Mouse (Mus musculus): Measurements from ENCODE around the gene Evpl. TPM values are rescaled to one million over a fixed set of nuclear protein-coding genes. Genes with fewer than 3 reads are reported as not detected.

Evpl gene
- polyA plus RNA-seq, 1 experiment from 2014 or later: 2.4 TPM

- peaks cover 23% of the 10 kb centered on the region for H3K27me3 ChIP-seq
- 69% methylated on average over 4 of the region's 4 CpGs for WGBS
These were observed 9.2 kb downstream of the Evpl start for GRCm38 (mm10) chr11:116228699-116229098.

GRCm38 (mm10) chr11:116226414-116226813 lies 11.5 kb downstream of the Evpl start:
- 5% methylated on average over 2 of the region's 2 CpGs for WGBS
- Histone ChIP-seq H3K9ac (replicated peaks) (no peak overlapping the region), H3K9me3 (peaks cover 5% of the 10 kb centered on the region; the same call in 1 of the 2 replicates), H3K27me3 (peaks cover 37% of the 10 kb centered on the region), H3K4me3 (replicated peaks) (no peak overlapping the region), H3K27ac (no peak overlapping the region), H3K4me2 (no peak overlapping the region), H3K36me3 (no peaks in the 10 kb centered on the region), H3K4me1 (replicated peaks) (peaks cover 10% of the 10 kb centered on the region)
- ATAC-seq (ENCODE audit: insufficient number of reproducible peaks, insufficient read depth, low FRiP score, low TSS enrichment, low read depth): no peak

More at GRCm38 (mm10) chr11:116228699-116229098, 9.2 kb downstream of the Evpl start:
- Histone ChIP-seq H3K36me3 (no peaks in the 10 kb centered on the region), H3K4me2 (no peak overlapping the region), H3K9ac (replicated peaks) (no peak overlapping the region), H3K9me3 (no peaks in the 10 kb centered on the region), H3K4me1 (replicated peaks) (peaks cover 12% of the 10 kb centered on the region; the same call in 1 of the 2 replicates), H3K4me3 (replicated peaks) (no peak overlapping the region), H3K27ac (no peak overlapping the region)
- ATAC-seq (ENCODE audit: insufficient number of reproducible peaks, insufficient read depth, low FRiP score, low TSS enrichment, low read depth): no peak

DNA sequence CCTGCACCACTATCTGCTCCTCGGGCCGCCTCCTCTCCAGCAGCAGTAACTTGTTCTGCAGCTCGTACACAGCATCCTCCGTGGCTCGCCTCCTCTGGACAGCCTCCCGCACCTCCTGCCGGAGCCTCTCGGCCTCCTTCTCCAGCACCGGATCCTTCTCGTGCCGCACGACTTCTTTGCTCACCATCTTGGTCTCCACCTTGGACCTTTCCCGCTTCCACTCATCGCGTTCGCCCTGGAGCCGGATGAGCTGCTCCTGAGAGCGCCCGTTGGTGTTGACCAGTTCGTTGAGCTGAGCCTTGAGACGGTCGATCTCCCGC lies 15.2 kb downstream of the Evpl start:
- Histone ChIP-seq H3K4me3 (replicated peaks) (peak overlapping the region; percentile 43), H3K9ac (replicated peaks) (peak overlapping the region; percentile 63), H3K4me1 (replicated peaks) (peaks cover 25% of the 10 kb centered on the region), H3K36me3 (no peaks in the 10 kb centered on the region; the same call in 1 of the 2 replicates), H3K4me2 (peak overlapping the region; percentile 70), H3K27me3 (peaks cover 48% of the 10 kb centered on the region), H3K27ac (no peak overlapping the region), H3K9me3 (peaks cover 9% of the 10 kb centered on the region; the same call in 1 of the 2 replicates)
- 13% methylated on average over 23 of the region's 23 CpGs for WGBS
- ATAC-seq (ENCODE audit: insufficient number of reproducible peaks, insufficient read depth, low FRiP score, low TSS enrichment, low read depth): no peak

DNA sequence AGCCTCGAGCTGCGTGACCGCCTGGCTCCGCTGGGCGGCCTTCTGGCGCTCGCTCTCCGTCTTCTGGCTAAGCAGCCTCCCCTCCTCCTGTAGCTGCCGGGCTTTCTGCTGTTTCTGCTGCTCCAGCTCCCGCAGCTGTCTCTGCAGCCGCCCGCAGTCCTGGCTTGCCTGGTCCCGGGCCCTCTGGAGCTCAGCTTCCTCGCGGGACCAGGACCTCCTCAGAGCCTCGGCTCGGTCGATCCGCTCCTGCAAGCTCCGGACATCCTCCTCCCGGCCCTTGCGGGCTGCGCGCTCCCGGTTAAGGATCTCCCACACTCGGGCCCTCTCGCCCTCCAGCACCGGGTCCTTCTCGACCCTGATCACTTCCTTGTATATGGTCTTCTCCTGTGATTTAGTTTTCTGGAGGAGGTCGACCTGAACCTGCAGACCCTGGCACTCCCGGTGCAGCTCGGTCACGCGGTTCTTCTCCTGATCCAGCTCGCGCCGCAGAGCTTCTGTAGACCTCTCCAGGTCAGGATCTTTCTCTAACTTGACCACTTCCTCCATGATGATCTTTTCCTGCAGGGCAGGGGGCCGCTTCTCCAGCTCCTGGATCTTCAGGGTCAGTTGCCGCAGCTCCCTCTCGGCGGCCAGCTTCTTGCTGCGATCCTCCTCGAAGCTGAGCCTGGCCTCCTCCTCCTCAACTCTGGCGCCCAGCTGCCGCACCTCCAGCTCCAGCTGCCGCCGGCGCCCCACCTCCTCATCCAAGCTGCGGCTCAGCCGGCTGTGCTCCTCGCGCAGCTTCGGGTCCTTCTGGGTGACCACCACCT lies 15.7 kb downstream of the Evpl start:
- no peak overlapping the region for H3K27ac ChIP-seq
- H3K36me3 ChIP-seq: no peaks in the 10 kb centered on the region; the same call in 1 of the 2 replicates
- peaks cover 9% of the 10 kb centered on the region; the same call in 1 of the 2 replicates for H3K9me3 ChIP-seq
- ATAC-seq (ENCODE audit: insufficient number of reproducible peaks, insufficient read depth, low FRiP score, low TSS enrichment, low read depth): no peak
- H3K4me2 ChIP-seq: peak overlapping the region; percentile 70
- peak overlapping the region; percentile 63 for H3K9ac ChIP-seq (replicated peaks)
- peaks cover 25% of the 10 kb centered on the region for H3K4me1 ChIP-seq (replicated peaks)
- 8% methylated on average over 53 of the region's 53 CpGs for WGBS
- peaks cover 48% of the 10 kb centered on the region for H3K27me3 ChIP-seq
- peak overlapping the region; percentile 43 for H3K4me3 ChIP-seq (replicated peaks)

GRCm38 (mm10) chr11:116219885-116220284 lies 18.0 kb downstream of the Evpl start:
- ATAC-seq (ENCODE audit: insufficient number of reproducible peaks, insufficient read depth, low FRiP score, low TSS enrichment, low read depth): no peak
- Histone ChIP-seq H3K36me3 (no peaks in the 10 kb centered on the region; the same call in 1 of the 2 replicates), H3K4me2 (no peak overlapping the region), H3K27ac (no peak overlapping the region), H3K9me3 (peaks cover 9% of the 10 kb centered on the region; the same call in 1 of the 2 replicates), H3K27me3 (peaks cover 45% of the 10 kb centered on the region), H3K4me3 (replicated peaks) (no peak overlapping the region), H3K9ac (replicated peaks) (no peak overlapping the region), H3K4me1 (replicated peaks) (peaks cover 25% of the 10 kb centered on the region)
- 22% methylated on average over 4 of the region's 4 CpGs for WGBS

- Histone ChIP-seq H3K36me3 (no peaks in the 10 kb centered on the region; the same call in 1 of the 2 replicates), H3K4me3 (replicated peaks) (no peak overlapping the region), H3K9me3 (peaks cover 9% of the 10 kb centered on the region; the same call in 1 of the 2 replicates), H3K27me3 (peaks cover 36% of the 10 kb centered on the region), H3K4me1 (replicated peaks) (peaks cover 24% of the 10 kb centered on the region), H3K27ac (peak overlapping the region; percentile 56; the same call in 1 of the 2 replicates), H3K4me2 (no peak overlapping the region), H3K9ac (replicated peaks) (0 out of 2 replicates have a peak overlapping the region, but pooled peaks have one; percentile 8)
- 63% methylated on average over 7 of the region's 7 CpGs for WGBS
- no peak; the same call in 1 of the 2 replicates for ATAC-seq (ENCODE audit: insufficient number of reproducible peaks, insufficient read depth, low FRiP score, low TSS enrichment, low read depth)
These were observed 19.0 kb downstream of the Evpl start for GRCm38 (mm10) chr11:116218737-116219400.

- H3K4me2 ChIP-seq: no peak overlapping the region
- peaks cover 22% of the 10 kb centered on the region for H3K4me1 ChIP-seq (replicated peaks)
- peak overlapping the region; percentile 56; the same call in 1 of the 2 replicates for H3K27ac ChIP-seq
- H3K9me3 ChIP-seq: peaks cover 9% of the 10 kb centered on the region; the same call in 1 of the 2 replicates
- ATAC-seq (ENCODE audit: insufficient number of reproducible peaks, insufficient read depth, low FRiP score, low TSS enrichment, low read depth): no peak
- peaks cover 30% of the 10 kb centered on the region for H3K27me3 ChIP-seq
- H3K9ac ChIP-seq (replicated peaks): 0 out of 2 replicates have a peak overlapping the region, but pooled peaks have one; percentile 8
- H3K36me3 ChIP-seq: no peaks in the 10 kb centered on the region; the same call in 1 of the 2 replicates
- 90% methylated on average over 2 of the region's 2 CpGs for WGBS
- no peak overlapping the region for H3K4me3 ChIP-seq (replicated peaks)
These were observed 19.6 kb downstream of the Evpl start for GRCm38 (mm10) chr11:116218263-116218662.

GRCm38 (mm10) chr11:116216549-116216948 lies 21.3 kb downstream of the Evpl start:
- H3K4me3 ChIP-seq (replicated peaks): no peak overlapping the region
- H3K9me3 ChIP-seq: peaks cover 5% of the 10 kb centered on the region; the same call in 1 of the 2 replicates
- peaks cover 14% of the 10 kb centered on the region for H3K4me1 ChIP-seq (replicated peaks)
- H3K9ac ChIP-seq (replicated peaks): no peak overlapping the region
- WGBS: 78% methylated on average over 11 of the region's 11 CpGs
- ATAC-seq (ENCODE audit: insufficient number of reproducible peaks, insufficient read depth, low FRiP score, low TSS enrichment, low read depth): no peak
- H3K27ac ChIP-seq: no peak overlapping the region
- H3K4me2 ChIP-seq: no peak overlapping the region
- H3K36me3 ChIP-seq: peaks cover 4% of the 10 kb centered on the region; the same call in 1 of the 2 replicates
- H3K27me3 ChIP-seq: peaks cover 13% of the 10 kb centered on the region

DNA sequence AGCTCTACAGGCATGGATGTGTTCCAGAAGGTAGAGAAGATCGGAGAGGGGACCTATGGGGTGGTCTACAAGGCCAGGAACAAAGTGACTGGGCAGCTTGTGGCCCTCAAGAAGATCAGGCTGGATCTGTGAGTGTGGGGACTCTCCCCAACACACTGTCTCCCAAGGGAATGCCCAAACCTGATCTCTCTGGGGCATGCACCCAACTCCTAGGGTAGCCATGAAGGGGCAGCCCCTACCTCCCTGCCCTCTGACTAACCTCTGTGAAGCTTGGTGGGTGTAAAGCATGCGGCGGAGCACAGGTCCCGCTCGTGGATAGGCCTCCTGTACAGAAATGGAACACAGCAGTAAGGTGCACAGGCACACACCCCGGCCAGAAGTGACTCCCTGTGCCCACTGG lies 21.9 kb downstream of the Evpl start:
- H3K4me2 ChIP-seq: no peak overlapping the region

DNA sequence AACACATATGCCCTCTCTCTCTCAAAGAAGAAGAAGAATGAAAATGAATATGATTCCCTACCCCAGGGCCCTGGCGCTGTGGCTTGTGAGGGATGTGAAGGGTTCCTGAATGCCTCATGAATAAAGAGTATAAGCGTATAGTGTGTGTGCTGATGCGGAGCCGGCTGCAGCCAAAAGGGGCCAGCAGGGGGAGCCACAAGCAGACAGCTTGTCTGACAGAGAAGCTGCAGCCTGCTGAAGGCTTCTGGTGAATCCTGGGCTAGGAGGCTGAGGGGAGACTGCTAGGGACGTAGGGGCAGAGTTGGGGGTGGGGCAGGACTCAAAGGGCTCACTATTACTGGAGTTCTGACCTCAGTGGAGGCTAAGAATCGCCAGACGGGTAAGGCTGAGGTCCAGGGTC lies 22.7 kb downstream of the Evpl start:
- Histone ChIP-seq H3K27ac (no peak overlapping the region), H3K9ac (replicated peaks) (no peak overlapping the region), H3K27me3 (no peaks in the 10 kb centered on the region; the same call in 1 of the 2 replicates), H3K36me3 (peaks cover 4% of the 10 kb centered on the region; the same call in 1 of the 2 replicates), H3K4me1 (replicated peaks) (peaks cover 14% of the 10 kb centered on the region), H3K4me2 (no peak overlapping the region), H3K4me3 (replicated peaks) (no peak overlapping the region), H3K9me3 (no peaks in the 10 kb centered on the region)
- no peak for ATAC-seq (ENCODE audit: insufficient number of reproducible peaks, insufficient read depth, low FRiP score, low TSS enrichment, low read depth)
- WGBS: 82% methylated on average over 7 of the region's 7 CpGs

More for the DNA sequence above, 21.9 kb downstream of the Evpl start:
- Histone ChIP-seq H3K9ac (replicated peaks) (no peak overlapping the region), H3K27ac (no peak overlapping the region), H3K36me3 (peaks cover 4% of the 10 kb centered on the region; the same call in 1 of the 2 replicates), H3K4me3 (replicated peaks) (no peak overlapping the region), H3K27me3 (peaks cover 7% of the 10 kb centered on the region), H3K9me3 (no peaks in the 10 kb centered on the region), H3K4me1 (replicated peaks) (peaks cover 14% of the 10 kb centered on the region)
- ATAC-seq (ENCODE audit: insufficient number of reproducible peaks, insufficient read depth, low FRiP score, low TSS enrichment, low read depth): no peak
- 86% methylated on average over 6 of the region's 6 CpGs for WGBS
